Mouse (Mus musculus): ENCODE data around the gene Cnot3. TPM values are rescaled to one million over a fixed set of nuclear protein-coding genes. Genes with fewer than 3 reads are reported as not detected.
"Not testable (repeated sequence)": the region's sequence is repeated elsewhere in the genome, so short reads cannot be mapped to it uniquely, and the experiment has no call there.

Gene Cnot3
- polyA plus RNA-seq, 1 experiment from 2014 or later, result 40.5 TPM

DNA sequence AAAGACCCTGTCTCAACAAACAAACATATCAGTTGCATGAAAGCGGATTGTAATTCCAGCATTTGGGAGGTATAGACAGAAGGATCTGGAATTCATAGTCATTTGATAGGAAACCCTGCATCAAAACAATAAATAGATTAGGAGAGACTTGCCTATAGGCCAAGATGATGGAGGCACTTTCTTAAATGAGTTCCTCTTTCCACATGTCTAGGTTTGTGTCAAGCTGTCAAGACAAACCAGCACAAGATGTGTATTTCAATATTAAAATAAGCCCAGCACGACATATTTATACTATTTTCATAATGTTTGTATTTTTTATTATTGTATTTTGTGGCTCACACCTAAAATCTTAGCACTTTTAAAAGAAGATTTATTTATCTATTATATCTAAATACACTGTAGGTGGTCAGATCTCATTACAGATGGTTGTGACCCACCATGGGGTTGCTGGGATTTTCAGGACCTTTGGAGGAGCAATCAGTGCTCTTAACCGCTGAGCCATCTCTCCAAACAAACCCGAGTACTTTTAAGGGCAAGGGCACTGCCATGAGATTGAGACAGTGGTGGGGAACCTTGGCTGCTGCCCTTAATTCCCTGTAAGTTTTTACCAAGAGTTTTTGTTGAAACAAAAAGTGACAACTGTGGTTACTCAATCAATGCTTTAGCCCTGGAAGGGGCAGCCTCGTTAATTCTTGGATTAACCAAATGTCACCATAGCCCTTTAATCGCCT is 58.2 kb downstream of the Cnot3 start:
- ATAC-seq, result peak; percentile 38
- H3K4me2 ChIP-seq (ENCODE audit: low read length), result peak overlapping the region; percentile 60
- H3K36me3 ChIP-seq (ENCODE audit: control insufficient read depth, insufficient read depth, low read length), result peaks cover 53% of the 10 kb centered on the region
- peak overlapping the region; percentile 67 for H3K27ac ChIP-seq (ENCODE audit: low read depth, low read length)
- H3K27me3 ChIP-seq (replicated peaks; ENCODE audit: control insufficient read depth, insufficient read depth, low read length), result no peaks in the 10 kb centered on the region
- no peaks in the 10 kb centered on the region for H3K9me3 ChIP-seq (replicated peaks; ENCODE audit: control insufficient read depth, low read length)
- peaks cover 11% of the 10 kb centered on the region for H3K4me1 ChIP-seq (ENCODE audit: control insufficient read depth, insufficient read depth, low read length)
- WGBS, result 19% methylated on average over 6 of the region's 6 CpGs
- no peak for DNase-seq (ENCODE audit: low spot score)
- H3K4me3 ChIP-seq (ENCODE audit: low read depth, low read length), result peak overlapping the region; percentile 87
- H3K9ac ChIP-seq (ENCODE audit: low read length), result peak overlapping the region; percentile 89

- H3K4me2 ChIP-seq (ENCODE audit: low read length), result peak within 1 kb of the TSS; percentile 97
- peak within 1 kb of the TSS; percentile 89 for H3K9ac ChIP-seq (ENCODE audit: low read length)
- H3K9me3 ChIP-seq (replicated peaks; ENCODE audit: control insufficient read depth, low read length), result no peaks in the 10 kb centered on the region
- peaks cover 51% of the 10 kb centered on the region for H3K36me3 ChIP-seq (ENCODE audit: control insufficient read depth, insufficient read depth, low read length)
- H3K27me3 ChIP-seq (replicated peaks; ENCODE audit: control insufficient read depth, insufficient read depth, low read length), result no peaks in the 10 kb centered on the region
- H3K4me3 ChIP-seq (ENCODE audit: low read depth, low read length), result peak within 1 kb of the TSS; percentile 87
- DNase-seq (ENCODE audit: low spot score) (peak; percentile 99), ATAC-seq (peak; percentile 96)
- peaks cover 11% of the 10 kb centered on the region for H3K4me1 ChIP-seq (ENCODE audit: control insufficient read depth, insufficient read depth, low read length)
- H3K27ac ChIP-seq (ENCODE audit: low read depth, low read length), result peak within 1 kb of the TSS; percentile 94
- 1% methylated on average over 42 of the region's 42 CpGs for WGBS
Observed at GRCm38 (mm10) chr7:3703879-3704441, 58.9 kb downstream of the Cnot3 start, which contains the start of gene Rps9. Gene Rps9 (plus strand): TSS chr7:3703993.

- DNase-seq (ENCODE audit: low spot score) (no peak), ATAC-seq (peak; percentile 48)
- 0% methylated on average over 20 of the region's 20 CpGs for WGBS
Observed at GRCm38 (mm10) chr7:3704475-3704874, 59.4 kb downstream of the Cnot3 start.

DNA sequence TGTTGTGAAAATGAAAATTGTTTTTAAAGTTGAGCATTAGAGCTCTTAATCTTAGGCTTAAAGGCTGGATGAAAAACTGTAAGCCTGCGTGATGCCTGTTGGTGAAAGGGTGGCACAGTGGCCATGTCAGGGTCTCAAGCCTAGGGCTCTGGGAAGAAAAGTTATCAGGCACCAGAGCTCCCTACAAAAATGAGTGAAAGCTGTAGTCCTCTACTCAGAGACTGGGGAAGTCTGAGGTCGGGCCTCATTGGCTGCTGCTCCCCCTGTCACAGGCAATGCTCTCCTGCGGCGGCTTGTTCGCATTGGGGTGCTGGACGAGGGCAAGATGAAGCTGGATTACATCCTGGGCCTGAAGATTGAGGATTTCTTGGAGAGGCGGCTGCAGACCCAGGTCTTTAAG is 60.4 kb downstream of the Cnot3 start:
- ATAC-seq; H3K27ac ChIP-seq (ENCODE audit: low read depth, low read length); DNase-seq (ENCODE audit: low spot score); H3K27me3 ChIP-seq (replicated peaks; ENCODE audit: control insufficient read depth, insufficient read depth, low read length); H3K9me3 ChIP-seq (replicated peaks; ENCODE audit: control insufficient read depth, low read length): not testable (repeated sequence)
- Histone ChIP-seq H3K4me3 (ENCODE audit: low read depth, low read length) (peak overlapping the region; percentile 87), H3K4me2 (ENCODE audit: low read length) (peak overlapping the region; percentile 97), H3K4me1 (ENCODE audit: control insufficient read depth, insufficient read depth, low read length) (peaks cover 11% of the 10 kb centered on the region), H3K36me3 (ENCODE audit: control insufficient read depth, insufficient read depth, low read length) (peaks cover 42% of the 10 kb centered on the region), H3K9ac (ENCODE audit: low read length) (peak overlapping the region; percentile 89)
- 3% methylated on average over 6 of the region's 7 CpGs for WGBS

More at GRCm38 (mm10) chr7:3704475-3704874, 59.4 kb downstream of the Cnot3 start:
- H3K27me3 ChIP-seq (replicated peaks; ENCODE audit: control insufficient read depth, insufficient read depth, low read length), result no peaks in the 10 kb centered on the region
- H3K27ac ChIP-seq (ENCODE audit: low read depth, low read length), result peak overlapping the region; percentile 94
- H3K4me3 ChIP-seq (ENCODE audit: low read depth, low read length), result peak overlapping the region; percentile 87
- peaks cover 49% of the 10 kb centered on the region for H3K36me3 ChIP-seq (ENCODE audit: control insufficient read depth, insufficient read depth, low read length)
- peak overlapping the region; percentile 89 for H3K9ac ChIP-seq (ENCODE audit: low read length)
- H3K4me1 ChIP-seq (ENCODE audit: control insufficient read depth, insufficient read depth, low read length), result peaks cover 11% of the 10 kb centered on the region
- H3K4me2 ChIP-seq (ENCODE audit: low read length), result peak overlapping the region; percentile 97
- H3K9me3 ChIP-seq (replicated peaks; ENCODE audit: control insufficient read depth, low read length), result no peaks in the 10 kb centered on the region

DNA sequence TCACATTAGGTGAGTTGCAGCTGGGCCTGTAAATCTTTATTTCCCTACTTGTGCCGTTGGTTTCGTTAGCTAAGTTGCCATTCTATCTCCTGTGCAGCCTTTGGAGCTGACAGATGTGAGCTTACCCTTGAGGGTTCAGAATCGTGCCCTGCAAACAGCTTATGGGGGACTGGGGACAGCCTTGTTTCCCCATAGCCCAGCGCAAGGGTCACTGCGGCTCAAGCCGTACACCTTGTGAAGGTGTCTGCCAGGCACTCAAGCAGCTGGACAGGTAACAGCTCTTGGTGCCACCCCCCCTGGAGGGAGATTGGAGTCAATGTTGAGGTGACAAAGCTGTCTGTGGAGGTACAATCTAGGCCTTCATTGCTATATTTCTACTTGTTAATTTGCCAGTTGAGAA is 60.8 kb downstream of the Cnot3 start:
- no peaks in the 10 kb centered on the region for H3K27me3 ChIP-seq (replicated peaks; ENCODE audit: control insufficient read depth, insufficient read depth, low read length)
- no peak for DNase-seq (ENCODE audit: low spot score)
- H3K4me1 ChIP-seq (ENCODE audit: control insufficient read depth, insufficient read depth, low read length), result peaks cover 11% of the 10 kb centered on the region
- ATAC-seq, result no peak
- H3K4me2 ChIP-seq (ENCODE audit: low read length), result peak overlapping the region; percentile 97
- H3K9me3 ChIP-seq (replicated peaks; ENCODE audit: control insufficient read depth, low read length), result no peaks in the 10 kb centered on the region
- H3K27ac ChIP-seq (ENCODE audit: low read depth, low read length), result no peak overlapping the region
- H3K4me3 ChIP-seq (ENCODE audit: low read depth, low read length), result peak overlapping the region; percentile 87
- peak overlapping the region; percentile 89 for H3K9ac ChIP-seq (ENCODE audit: low read length)
- 32% methylated on average over 6 of the region's 6 CpGs for WGBS
- peaks cover 39% of the 10 kb centered on the region for H3K36me3 ChIP-seq (ENCODE audit: control insufficient read depth, insufficient read depth, low read length)

DNA sequence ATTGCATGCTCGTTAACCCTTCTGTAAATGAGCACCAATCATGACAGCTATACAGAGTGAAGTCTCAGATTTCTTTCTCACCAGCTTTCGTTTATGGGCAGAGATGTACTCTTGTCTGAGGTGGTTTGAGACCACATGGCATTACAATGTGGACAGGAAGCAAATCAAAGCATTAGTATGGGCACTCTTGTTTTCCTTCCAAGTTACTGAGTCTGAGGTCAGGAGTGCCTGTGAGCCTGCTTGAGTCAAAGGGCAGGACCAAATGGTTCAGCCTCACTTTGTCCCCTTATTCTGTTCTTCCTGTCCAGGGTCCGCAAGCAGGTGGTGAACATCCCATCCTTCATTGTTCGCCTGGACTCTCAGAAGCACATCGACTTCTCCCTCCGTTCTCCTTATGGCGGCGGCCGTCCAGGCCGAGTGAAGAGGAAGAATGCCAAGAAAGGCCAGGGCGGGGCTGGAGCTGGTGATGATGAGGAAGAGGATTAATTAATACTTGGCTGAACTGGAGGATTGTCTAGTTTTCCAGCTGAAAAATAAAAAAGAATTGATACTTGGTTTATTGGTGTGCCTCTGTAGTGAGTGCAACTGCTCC is 61.4 kb downstream of the Cnot3 start:
- Histone ChIP-seq H3K4me2 (ENCODE audit: low read length) (peak overlapping the region; percentile 97), H3K9me3 (replicated peaks; ENCODE audit: control insufficient read depth, low read length) (no peaks in the 10 kb centered on the region), H3K9ac (ENCODE audit: low read length) (peak overlapping the region; percentile 89), H3K4me1 (ENCODE audit: control insufficient read depth, insufficient read depth, low read length) (peaks cover 11% of the 10 kb centered on the region), H3K27ac (ENCODE audit: low read depth, low read length) (no peak overlapping the region), H3K4me3 (ENCODE audit: low read depth, low read length) (peak overlapping the region; percentile 87), H3K27me3 (replicated peaks; ENCODE audit: control insufficient read depth, insufficient read depth, low read length) (no peaks in the 10 kb centered on the region), H3K36me3 (ENCODE audit: control insufficient read depth, insufficient read depth, low read length) (peaks cover 34% of the 10 kb centered on the region)
- DNase-seq (ENCODE audit: low spot score), result no peak
- no peak for ATAC-seq
- 36% methylated on average over 11 of the region's 11 CpGs for WGBS

- ATAC-seq (no peak), DNase-seq (ENCODE audit: low spot score) (no peak)
- peaks cover 11% of the 10 kb centered on the region for H3K4me1 ChIP-seq (ENCODE audit: control insufficient read depth, insufficient read depth, low read length)
- H3K4me3 ChIP-seq (ENCODE audit: low read depth, low read length), result no peak overlapping the region
- WGBS, result 60% methylated on average over 4 of the region's 4 CpGs
- H3K36me3 ChIP-seq (ENCODE audit: control insufficient read depth, insufficient read depth, low read length), result peaks cover 32% of the 10 kb centered on the region
- no peaks in the 10 kb centered on the region for H3K27me3 ChIP-seq (replicated peaks; ENCODE audit: control insufficient read depth, insufficient read depth, low read length)
- 0 out of 2 replicates have a peak overlapping the region, but pooled peaks have one; percentile 20 for H3K4me2 ChIP-seq (ENCODE audit: low read length)
- no peak overlapping the region for H3K9ac ChIP-seq (ENCODE audit: low read length)
- no peak overlapping the region for H3K27ac ChIP-seq (ENCODE audit: low read depth, low read length)
- H3K9me3 ChIP-seq (replicated peaks; ENCODE audit: control insufficient read depth, low read length), result no peaks in the 10 kb centered on the region
Observed at GRCm38 (mm10) chr7:3707027-3707426, 62.0 kb downstream of the Cnot3 start.

DNA sequence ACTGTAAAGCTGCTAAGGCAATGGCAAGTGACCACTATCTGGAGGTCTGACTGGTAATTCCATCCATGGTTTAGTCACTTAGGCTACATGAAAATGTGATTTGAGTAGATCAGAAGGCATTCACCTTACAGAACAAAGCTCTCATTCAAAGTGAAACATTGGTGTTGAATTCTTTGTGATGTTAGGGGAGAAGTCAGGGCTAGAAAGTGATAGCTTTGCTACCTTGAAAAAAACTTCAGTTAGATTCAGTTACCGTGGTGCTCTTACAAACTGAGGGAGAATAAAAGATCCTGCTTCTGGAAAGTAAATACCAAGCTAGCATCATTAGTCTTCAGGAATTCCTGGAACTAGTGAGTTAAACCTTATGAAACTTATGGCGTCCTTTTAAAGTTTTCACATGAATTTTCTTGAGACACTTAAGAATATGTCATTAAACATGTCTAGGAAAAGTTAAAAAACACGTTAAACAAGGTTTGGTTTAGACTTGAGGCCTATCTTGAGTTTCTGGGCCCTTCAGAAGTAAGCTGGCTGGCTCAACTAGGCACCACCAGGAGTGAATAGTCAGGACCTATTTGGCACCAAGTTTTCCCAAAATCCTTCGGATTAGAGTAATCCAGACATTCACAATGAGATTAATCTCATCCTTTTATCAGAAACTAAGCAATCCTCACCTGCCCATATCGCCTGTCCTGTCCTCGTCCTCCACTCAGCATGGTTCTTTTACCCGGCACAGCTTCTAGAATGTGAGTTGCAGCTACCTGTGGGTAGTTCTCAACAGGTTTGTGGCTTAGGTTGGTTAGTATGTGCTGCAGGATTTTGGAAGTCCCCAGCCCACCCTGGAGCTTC is 62.7 kb downstream of the Cnot3 start:
- no peak for DNase-seq (ENCODE audit: low spot score)

More for the DNA sequence above, 62.7 kb downstream of the Cnot3 start:
- Histone ChIP-seq H3K36me3 (ENCODE audit: control insufficient read depth, insufficient read depth, low read length) (peaks cover 32% of the 10 kb centered on the region), H3K9ac (ENCODE audit: low read length) (no peak overlapping the region), H3K4me3 (ENCODE audit: low read depth, low read length) (no peak overlapping the region), H3K27me3 (replicated peaks; ENCODE audit: control insufficient read depth, insufficient read depth, low read length) (no peaks in the 10 kb centered on the region), H3K9me3 (replicated peaks; ENCODE audit: control insufficient read depth, low read length) (no peaks in the 10 kb centered on the region), H3K4me2 (ENCODE audit: low read length) (no peak overlapping the region), H3K27ac (ENCODE audit: low read depth, low read length) (no peak overlapping the region), H3K4me1 (ENCODE audit: control insufficient read depth, insufficient read depth, low read length) (peaks cover 11% of the 10 kb centered on the region)
- 22% methylated on average over 7 of the region's 7 CpGs for WGBS
- ATAC-seq, result no peak
